ENCODE assay signal across 1 mouse cellular context in genomic region chr11:94317515-94317914, GRCm38 (mm10).
A peak's percentile ranks its signal among the peaks of the same experiment; 100 is the strongest.
TF ChIP-seq lines count a peak whose summit lies in the region.

No protein-coding gene starts in this region.

TF ChIP-seq in CH12.LX, 34 proteins besides CTCF, POLR2A, EP300 and RAD21:
- TF ChIP-seq IRF4 (IDR thresholded peaks at IDR 0.05; ENCODE audit: low read depth, low read length) (peak; percentile 40; the same call in 1 of the 2 replicates), RCOR1 (conservative IDR thresholded peaks at IDR 0.05; ENCODE audit: low read depth, low read length) (no peak), BHLHE40 (IDR thresholded peaks at IDR 0.05; ENCODE audit: low read depth, low read length) (peak; percentile 67)
